Mouse (Mus musculus): ENCODE data around the gene Tekt4. TPM values are rescaled to one million over a fixed set of nuclear protein-coding genes. Genes with fewer than 3 reads are reported as not detected.

Tekt4 gene
- polyA plus RNA-seq (2012; ENCODE audit: insufficient read depth, insufficient read length, missing spikeins) = not detected in 2 replicates

DNA sequence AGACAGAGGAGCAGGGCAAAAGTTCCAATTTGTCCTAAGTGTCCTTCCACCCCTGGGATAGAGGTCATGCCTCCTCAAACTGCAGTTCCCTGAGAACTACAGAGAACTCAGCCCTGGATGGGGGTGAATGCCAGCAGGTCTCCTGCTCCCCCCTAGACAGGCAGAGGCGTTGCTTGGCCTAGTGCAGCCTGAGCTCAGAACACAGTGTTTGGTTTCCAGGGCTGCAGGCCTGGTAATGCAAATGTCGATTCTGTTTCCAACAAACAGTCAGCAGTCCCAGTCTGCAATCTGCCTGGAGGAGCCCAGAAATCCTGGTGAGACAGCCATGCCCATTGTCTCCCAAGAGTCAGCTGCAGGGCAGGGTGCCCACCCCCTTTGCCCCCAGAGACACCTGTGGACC, at the start of gene Tekt4:
Gene Tekt4 (plus strand): TSS at position 344 of the 400 bp plus-strand sequence.
- H3K27ac ChIP-seq (replicated peaks; ENCODE audit: low read depth, low read length) = no peak within 1 kb of the TSS
- H3K4me3 ChIP-seq (ENCODE audit: insufficient read depth, low read depth, low read length) = no peak within 1 kb of the TSS
- no peaks in the 10 kb centered on the region for H3K4me1 ChIP-seq (ENCODE audit: control insufficient read depth, insufficient read depth, insufficient read length, low read length)

DNA sequence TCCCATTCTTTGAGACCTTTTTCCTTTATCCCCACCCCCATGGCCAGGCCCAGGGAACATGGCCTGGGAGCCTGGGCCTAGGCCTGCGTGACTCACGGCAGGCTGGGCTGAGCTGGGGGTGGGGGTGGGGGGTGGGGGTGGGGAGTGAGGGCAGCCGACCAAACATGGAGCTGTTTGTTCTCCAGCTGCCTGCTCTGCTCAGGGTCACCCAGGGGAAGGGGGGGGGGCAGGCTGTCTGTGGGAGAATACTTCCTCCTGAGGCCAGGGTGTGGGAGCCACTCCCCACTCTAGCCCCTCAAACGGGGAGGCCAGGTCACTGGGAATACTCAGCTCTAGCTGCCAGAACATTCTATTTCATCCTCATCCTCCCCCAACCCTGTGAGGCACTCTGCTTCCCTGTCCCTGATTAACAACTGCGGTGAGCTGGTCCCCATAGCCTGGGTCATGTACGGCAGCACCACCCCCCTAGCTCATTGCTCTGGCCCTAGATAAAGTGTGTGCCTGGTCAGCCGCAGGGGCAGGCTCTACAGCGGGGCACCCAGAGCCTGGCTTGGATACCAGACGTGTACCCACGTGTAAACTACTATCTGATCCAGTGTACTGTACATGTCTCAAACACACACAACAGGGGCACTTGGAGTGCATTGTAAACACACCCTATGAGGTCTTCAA, 49.1 kb upstream of the Tekt4 start:
- no peak overlapping the region for H3K27ac ChIP-seq (replicated peaks; ENCODE audit: low read depth, low read length)
- no peaks in the 10 kb centered on the region for H3K4me1 ChIP-seq (ENCODE audit: control insufficient read depth, insufficient read depth, insufficient read length, low read length)
- no peak overlapping the region for H3K4me3 ChIP-seq (ENCODE audit: insufficient read depth, low read depth, low read length)

DNA sequence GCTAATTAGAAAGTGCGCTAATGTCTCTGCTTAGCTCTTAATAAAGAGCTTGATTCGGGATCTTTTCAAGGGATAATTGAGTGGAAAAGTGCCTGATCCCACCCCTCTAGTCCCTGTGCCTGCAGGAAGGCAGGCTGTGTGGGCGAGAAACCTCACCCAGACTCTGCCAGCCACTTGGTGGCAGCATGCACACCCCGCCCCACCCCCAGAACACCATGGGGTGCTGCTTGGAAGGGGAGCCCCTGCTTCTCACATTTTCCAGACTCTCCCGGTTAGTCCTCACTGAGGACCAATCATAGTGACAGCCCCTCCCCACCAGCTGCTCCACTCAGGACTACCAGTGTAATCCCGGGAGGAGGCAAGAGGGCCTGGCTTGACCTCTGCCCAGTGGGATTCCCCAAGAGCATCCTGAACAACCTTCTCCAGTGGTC, 48.4 kb upstream of the Tekt4 start:
- H3K4me3 ChIP-seq (ENCODE audit: insufficient read depth, low read depth, low read length) = no peak overlapping the region
- H3K4me1 ChIP-seq (ENCODE audit: control insufficient read depth, insufficient read depth, insufficient read length, low read length) = no peaks in the 10 kb centered on the region
- no peak overlapping the region for H3K27ac ChIP-seq (replicated peaks; ENCODE audit: low read depth, low read length)

DNA sequence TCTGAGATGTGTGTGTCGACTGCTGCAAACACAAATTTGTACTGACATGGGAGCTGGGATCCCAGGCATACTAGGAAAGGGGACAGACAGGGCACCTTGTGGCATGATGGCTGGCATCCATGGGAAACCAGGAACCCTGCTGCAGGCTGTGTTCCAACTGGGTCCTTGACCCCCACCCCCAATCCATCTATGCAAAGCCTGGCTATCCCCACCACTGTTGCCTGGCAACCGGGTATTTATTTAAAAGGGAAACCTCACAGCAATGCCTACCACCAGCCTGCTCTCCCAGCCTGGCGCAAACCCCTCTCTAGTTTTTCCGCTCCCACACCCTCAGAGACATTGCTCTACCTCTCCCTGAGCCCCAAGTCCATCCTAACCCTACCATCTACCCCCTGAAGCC, 47.1 kb upstream of the Tekt4 start:
- Histone ChIP-seq H3K4me1 (ENCODE audit: control insufficient read depth, insufficient read depth, insufficient read length, low read length) (no peaks in the 10 kb centered on the region), H3K27ac (replicated peaks; ENCODE audit: low read depth, low read length) (no peak overlapping the region), H3K4me3 (ENCODE audit: insufficient read depth, low read depth, low read length) (no peak overlapping the region)

DNA sequence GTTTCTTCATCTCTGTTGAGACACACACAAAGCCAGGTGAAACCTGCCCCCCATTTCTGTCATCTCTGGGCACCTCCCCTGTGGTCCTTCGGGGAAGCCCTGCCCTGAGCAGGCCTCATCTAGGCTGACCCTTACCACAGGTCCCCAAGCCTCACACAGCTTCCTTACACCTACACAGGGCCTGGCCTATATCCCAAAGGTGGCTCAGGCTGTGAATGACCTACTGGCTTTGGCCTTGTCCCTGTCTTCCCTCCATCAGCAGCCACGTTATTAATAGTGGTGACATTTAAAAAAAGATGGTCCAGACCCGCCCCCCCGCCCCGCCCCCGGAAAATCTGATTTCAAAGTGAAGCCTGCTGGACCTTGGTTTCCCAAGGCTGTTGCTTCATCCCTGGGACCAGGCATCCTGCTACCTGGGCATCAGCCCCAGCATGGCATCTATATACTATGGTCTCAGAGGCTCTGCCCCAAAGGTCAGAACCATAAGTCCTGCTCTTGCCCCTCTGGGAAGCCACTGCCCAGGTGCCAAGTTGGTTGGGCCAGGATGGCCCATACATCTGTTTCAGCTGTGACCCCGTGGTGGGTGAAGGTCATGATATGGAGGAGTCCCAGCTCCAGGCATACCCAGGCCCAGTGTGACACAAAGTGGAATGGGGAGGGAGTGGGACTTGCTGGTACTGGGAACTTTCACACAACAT, 46.0 kb upstream of the Tekt4 start:
- no peaks in the 10 kb centered on the region for H3K4me1 ChIP-seq (ENCODE audit: control insufficient read depth, insufficient read depth, insufficient read length, low read length)
- H3K27ac ChIP-seq (replicated peaks; ENCODE audit: low read depth, low read length) = no peak overlapping the region

DNA sequence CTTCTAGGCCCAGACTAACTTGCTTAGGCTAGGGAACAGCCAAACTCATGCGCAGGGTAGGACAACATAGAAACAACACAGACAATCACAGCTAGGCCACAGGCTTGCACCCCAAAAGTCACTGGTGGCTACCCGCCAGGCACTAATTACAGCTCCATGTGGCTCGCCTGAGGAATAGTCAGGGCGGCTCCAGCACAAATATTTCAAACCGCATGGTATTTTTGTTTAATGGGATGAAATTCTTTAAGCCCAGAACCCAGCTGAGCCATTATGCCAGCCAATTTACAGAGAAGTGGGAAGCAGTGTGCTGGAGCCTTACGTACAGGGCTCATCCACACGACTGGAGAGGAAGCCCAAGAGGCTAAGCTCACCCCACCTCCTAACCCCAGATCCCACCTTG, 44.8 kb upstream of the Tekt4 start:
- Histone ChIP-seq H3K4me3 (ENCODE audit: insufficient read depth, low read depth, low read length) (no peak overlapping the region), H3K4me1 (ENCODE audit: control insufficient read depth, insufficient read depth, insufficient read length, low read length) (0 out of 2 replicates have a peak, but pooled peaks cover 2% of the 10 kb centered on the region), H3K27ac (replicated peaks; ENCODE audit: low read depth, low read length) (no peak overlapping the region)

More for the DNA sequence above, 46.0 kb upstream of the Tekt4 start:
- no peak overlapping the region for H3K4me3 ChIP-seq (ENCODE audit: insufficient read depth, low read depth, low read length)

DNA sequence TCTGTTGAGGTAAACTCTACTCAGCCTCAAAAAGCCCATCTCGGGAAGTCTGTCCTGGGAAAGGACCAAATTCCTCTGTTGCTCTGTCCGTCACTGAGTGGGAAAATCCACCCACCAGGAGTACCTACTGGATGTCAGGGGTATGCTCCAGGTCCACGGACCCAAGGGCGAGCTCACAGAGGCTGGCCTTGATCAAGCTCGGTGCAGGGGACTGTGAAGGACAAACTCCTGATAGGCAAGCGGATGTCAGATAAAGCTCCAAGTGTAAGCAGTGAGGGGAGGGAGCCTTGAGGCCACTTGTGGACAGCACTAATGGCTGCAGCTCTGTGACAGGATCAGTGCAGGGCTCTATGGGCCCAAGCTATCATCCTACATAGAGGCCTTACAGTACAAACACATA, 44.2 kb upstream of the Tekt4 start:
- Histone ChIP-seq H3K4me1 (ENCODE audit: control insufficient read depth, insufficient read depth, insufficient read length, low read length) (0 out of 2 replicates have a peak, but pooled peaks cover 2% of the 10 kb centered on the region), H3K27ac (replicated peaks; ENCODE audit: low read depth, low read length) (no peak overlapping the region)

DNA sequence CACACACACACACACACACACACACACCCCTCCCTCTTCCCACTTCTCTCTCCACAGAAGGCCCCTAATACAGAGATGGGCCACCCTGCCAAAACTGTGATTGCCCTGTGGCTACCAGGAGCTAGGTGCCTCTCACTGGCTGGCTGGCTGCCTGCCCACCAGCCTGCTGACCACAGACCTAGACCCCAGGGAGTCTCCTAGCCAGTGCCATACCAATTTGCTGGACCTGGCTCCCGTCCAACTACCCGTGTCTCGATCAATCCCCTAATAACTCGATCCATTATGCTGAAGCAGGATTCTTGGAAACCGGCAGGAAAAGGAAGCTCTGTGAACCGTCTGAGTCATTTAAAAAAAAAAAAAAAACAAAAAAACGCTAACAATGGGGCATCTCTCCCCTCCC, 43.6 kb upstream of the Tekt4 start:
- 0 out of 2 replicates have a peak, but pooled peaks cover 2% of the 10 kb centered on the region for H3K4me1 ChIP-seq (ENCODE audit: control insufficient read depth, insufficient read depth, insufficient read length, low read length)
- H3K27ac ChIP-seq (replicated peaks; ENCODE audit: low read depth, low read length) = no peak overlapping the region
- no peak overlapping the region for H3K4me3 ChIP-seq (ENCODE audit: insufficient read depth, low read depth, low read length)

More for the DNA sequence above, 44.2 kb upstream of the Tekt4 start:
- H3K4me3 ChIP-seq (ENCODE audit: insufficient read depth, low read depth, low read length) = no peak overlapping the region

DNA sequence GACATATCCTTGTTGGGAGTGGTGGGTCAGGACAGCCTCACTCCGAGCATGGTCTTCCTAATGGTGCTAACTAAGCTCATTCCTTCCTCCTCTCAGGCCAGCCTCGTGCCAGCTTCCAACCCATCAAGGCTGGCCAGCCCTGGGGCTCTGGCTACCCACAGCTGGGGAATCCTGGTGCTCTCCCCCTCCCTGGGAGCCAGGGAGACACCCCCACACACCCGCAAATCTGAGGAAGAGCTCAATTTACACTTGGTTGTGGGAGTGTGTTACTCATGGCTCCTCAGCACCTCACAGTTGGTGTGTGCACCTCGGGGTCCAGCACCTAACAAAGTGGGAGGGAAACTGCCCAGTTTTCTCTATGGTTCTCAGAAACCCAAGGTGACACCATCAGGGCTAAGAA, 43.2 kb upstream of the Tekt4 start:
- no peak overlapping the region for H3K4me3 ChIP-seq (ENCODE audit: insufficient read depth, low read depth, low read length)
- H3K4me1 ChIP-seq (ENCODE audit: control insufficient read depth, insufficient read depth, insufficient read length, low read length) = 0 out of 2 replicates have a peak, but pooled peaks cover 2% of the 10 kb centered on the region
- H3K27ac ChIP-seq (replicated peaks; ENCODE audit: low read depth, low read length) = no peak overlapping the region

DNA sequence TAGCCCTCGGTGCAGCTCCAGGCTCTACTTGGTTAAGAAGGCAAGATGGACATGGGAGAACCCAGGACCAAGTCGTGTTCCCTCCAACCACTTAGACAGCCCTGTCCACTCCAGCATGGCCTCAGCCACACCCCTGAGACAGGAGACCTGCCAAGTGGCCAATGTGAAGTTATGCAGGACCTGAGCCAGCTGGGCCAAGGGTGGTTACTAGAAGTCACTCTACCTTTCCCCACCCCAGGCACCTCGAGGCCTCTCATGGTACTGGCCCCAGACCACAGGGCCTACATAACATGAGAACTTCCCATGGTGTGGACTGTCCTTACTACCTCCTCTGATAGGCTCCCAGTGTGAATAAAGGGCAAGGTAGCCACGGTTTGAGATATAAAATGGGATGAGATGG, 40.2 kb upstream of the Tekt4 start:
- H3K27ac ChIP-seq (replicated peaks; ENCODE audit: low read depth, low read length) = no peak overlapping the region
- H3K4me3 ChIP-seq (ENCODE audit: insufficient read depth, low read depth, low read length) = no peak overlapping the region
- H3K4me1 ChIP-seq (ENCODE audit: control insufficient read depth, insufficient read depth, insufficient read length, low read length) = 0 out of 2 replicates have a peak, but pooled peaks cover 2% of the 10 kb centered on the region

DNA sequence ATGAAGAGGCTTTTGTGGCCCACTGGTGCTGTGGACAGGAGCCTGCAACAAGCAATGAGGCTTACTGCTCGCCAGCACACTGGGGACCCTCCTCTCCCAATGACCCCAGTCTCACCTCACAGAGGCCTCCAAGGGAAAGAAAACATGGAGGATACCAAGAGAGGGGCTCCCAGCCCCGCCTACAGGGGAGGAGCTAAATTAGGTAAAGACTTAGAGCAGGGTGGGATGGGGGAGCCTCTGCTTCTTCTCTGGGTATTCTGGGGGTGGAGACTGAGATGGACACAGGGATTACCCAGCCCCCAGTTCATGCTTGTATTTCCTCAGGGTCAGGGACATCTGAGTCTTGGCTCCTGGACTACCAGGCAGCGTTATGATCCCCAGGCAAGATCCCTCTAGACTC, 39.5 kb upstream of the Tekt4 start:
- Histone ChIP-seq H3K4me1 (ENCODE audit: control insufficient read depth, insufficient read depth, insufficient read length, low read length) (0 out of 2 replicates have a peak, but pooled peaks cover 2% of the 10 kb centered on the region), H3K4me3 (ENCODE audit: insufficient read depth, low read depth, low read length) (no peak overlapping the region), H3K27ac (replicated peaks; ENCODE audit: low read depth, low read length) (no peak overlapping the region)

DNA sequence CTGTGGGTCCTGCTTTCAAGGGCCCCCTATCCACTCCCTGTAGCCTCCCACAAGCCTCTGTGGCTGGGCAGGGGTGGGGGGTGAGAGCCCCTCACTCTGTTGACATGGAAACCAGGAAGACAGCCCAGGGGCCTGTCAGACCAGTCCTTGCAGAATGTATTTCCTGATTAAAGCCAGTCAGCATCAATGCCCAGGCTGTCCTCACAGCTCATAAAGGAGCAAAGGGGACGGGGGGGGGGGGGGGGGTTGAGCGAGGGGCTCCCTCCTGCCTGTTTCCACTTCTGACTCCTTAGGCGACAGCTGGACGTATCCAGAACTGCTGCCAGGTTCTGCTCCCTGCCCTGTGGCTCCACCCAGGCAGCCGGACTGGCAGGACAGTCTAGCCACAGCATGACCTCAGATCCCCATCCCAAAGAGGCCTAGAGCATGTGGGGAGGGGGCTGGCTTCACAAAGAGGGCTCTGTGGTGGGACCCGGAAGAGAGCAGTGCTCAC, 38.9 kb upstream of the Tekt4 start:
- no peak overlapping the region for H3K27ac ChIP-seq (replicated peaks; ENCODE audit: low read depth, low read length)
- H3K4me3 ChIP-seq (ENCODE audit: insufficient read depth, low read depth, low read length) = no peak overlapping the region
- H3K4me1 ChIP-seq (ENCODE audit: control insufficient read depth, insufficient read depth, insufficient read length, low read length) = 0 out of 2 replicates have a peak, but pooled peaks cover 2% of the 10 kb centered on the region

DNA sequence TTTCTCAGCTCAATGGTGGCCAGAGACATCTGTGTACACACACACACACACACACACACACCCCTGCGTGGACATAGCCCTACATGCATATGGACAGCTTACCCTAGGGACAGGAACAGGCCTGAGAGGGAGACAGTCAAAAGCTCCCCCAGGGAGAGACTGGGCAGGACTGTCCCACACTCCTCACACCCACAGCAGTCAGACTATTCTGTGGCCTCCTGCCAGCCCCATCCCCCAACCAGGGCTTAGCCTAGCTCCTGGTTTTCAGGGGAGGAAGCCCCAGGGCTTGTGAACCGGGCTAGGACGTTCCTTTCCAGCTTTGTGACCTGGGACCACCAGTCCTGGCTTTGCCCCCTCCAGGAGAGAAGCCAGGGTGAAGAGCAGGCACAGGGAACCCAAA, 38.2 kb upstream of the Tekt4 start:
- no peak overlapping the region for H3K4me3 ChIP-seq (ENCODE audit: insufficient read depth, low read depth, low read length)
- H3K4me1 ChIP-seq (ENCODE audit: control insufficient read depth, insufficient read depth, insufficient read length, low read length) = 0 out of 2 replicates have a peak, but pooled peaks cover 2% of the 10 kb centered on the region
- no peak overlapping the region for H3K27ac ChIP-seq (replicated peaks; ENCODE audit: low read depth, low read length)

DNA sequence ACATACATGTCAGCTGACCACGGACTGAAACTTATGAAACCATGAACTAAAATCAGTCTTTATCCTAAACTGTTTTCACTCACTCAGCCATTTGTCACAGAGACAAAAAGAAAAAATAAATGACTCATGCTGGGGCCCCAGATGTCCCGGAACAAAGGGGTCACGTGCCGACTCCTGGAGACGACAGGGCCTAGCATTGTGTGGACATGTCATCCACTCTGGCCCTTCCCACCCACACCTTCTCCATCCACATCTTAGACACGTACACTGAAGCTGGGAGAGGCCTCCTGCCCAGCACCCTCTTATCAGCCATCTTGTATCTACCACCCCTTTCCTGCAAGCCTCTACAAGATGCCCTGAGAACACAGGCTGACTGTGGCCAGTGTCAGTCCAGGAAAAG, 36.4 kb upstream of the Tekt4 start:
- Histone ChIP-seq H3K4me1 (ENCODE audit: control insufficient read depth, insufficient read depth, insufficient read length, low read length) (0 out of 2 replicates have a peak, but pooled peaks cover 2% of the 10 kb centered on the region), H3K27ac (replicated peaks; ENCODE audit: low read depth, low read length) (no peak overlapping the region), H3K4me3 (ENCODE audit: insufficient read depth, low read depth, low read length) (no peak overlapping the region)

DNA sequence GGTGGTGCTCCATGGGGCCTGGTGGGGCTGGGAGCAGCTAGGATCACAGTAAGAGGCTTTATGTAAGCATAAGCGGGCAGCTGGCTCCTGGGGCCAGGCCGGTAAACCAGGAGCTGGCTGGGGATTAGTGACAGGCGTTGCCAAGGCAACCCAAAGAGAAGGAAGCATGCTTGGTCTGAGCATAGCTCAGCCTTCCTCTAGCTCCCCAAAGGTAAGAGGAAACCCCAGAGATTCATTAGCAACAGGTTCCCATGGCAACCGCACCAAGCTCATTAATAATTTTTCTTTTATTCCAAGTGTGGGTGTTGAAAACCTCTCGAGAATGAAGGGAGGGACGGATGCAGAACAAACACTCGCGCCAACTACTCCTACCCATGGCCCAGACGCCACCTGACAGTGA, 35.5 kb upstream of the Tekt4 start:
- H3K4me1 ChIP-seq (ENCODE audit: control insufficient read depth, insufficient read depth, insufficient read length, low read length) = 0 out of 2 replicates have a peak, but pooled peaks cover 2% of the 10 kb centered on the region
- no peak overlapping the region for H3K27ac ChIP-seq (replicated peaks; ENCODE audit: low read depth, low read length)
- H3K4me3 ChIP-seq (ENCODE audit: insufficient read depth, low read depth, low read length) = no peak overlapping the region
